Mouse (Mus musculus) heart, adult 2 months (tissue): ENCODE measurements around the gene Snrpa1.

Experiments used
- CTCF ChIP-seq: fragments of 200-600 bp; IDR thresholded peaks from 2 replicates; pipeline ENCODE4 v1.8.1; 2022; ENCODE audit warnings: antibody characterized with exemption, mild to moderate bottlenecking, moderate library complexity
- EP300 ChIP-seq: fragments of 200-500 bp; IDR thresholded peaks from 2 replicates; pipeline ENCODE4 v1.6.1; 2011; ENCODE audit warnings: low read depth, low read length, control low read depth; ENCODE audit not compliant: insufficient read depth
- POLR2A ChIP-seq: fragments of 200-500 bp; IDR thresholded peaks from 2 replicates; pipeline ENCODE4 v1.6.1; 2011; ENCODE audit warnings: mild to moderate bottlenecking, low read depth, low read length, control low read depth; ENCODE audit not compliant: insufficient read depth

DNA sequence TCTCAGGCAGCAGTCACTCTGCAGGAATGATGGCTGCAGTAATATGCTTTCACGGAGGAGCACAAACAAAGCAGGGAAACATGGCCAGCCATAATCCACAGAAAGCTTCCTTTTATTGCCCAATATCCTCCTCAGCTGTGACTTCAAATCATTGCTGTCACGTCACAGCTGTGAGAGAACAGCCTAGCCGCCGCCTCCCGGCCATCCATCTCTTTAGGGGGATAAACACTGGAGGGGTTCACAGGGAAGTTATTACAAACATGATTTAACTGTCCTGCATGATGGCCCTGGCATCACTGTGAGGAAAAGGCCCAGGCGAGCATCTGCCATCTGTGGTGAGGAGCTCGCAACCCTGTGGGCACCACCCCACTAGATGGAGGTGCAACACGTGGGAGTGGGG lies 22.0 kb upstream of the Snrpa1 start:
- TF ChIP-seq CTCF (no peak), POLR2A (no peak), EP300 (no peak)
